Mouse (Mus musculus): ENCODE data around the gene S100g. TPM values are rescaled to one million over a fixed set of nuclear protein-coding genes. Genes with fewer than 3 reads are reported as not detected.

The S100g gene
- polyA plus RNA-seq, 1 experiment, result not detected

- no peak for TF ChIP-seq CTCF (IDR thresholded peaks at IDR 0.05; ENCODE audit: extremely low read depth, insufficient read depth, low read length)
- no peak for TF ChIP-seq POLR2A (IDR thresholded peaks at IDR 0.05; ENCODE audit: extremely low read depth, insufficient read depth, low read length)
- Histone ChIP-seq H3K4me1 (ENCODE audit: control insufficient read depth, insufficient read depth, low read length) (no peaks in the 10 kb centered on the region), H3K4me3 (ENCODE audit: insufficient read depth, low read length) (no peak overlapping the region), H3K27ac (ENCODE audit: insufficient read depth, low read length) (no peak overlapping the region)
These were observed 32.9 kb downstream of the S100g start for GRCm38 (mm10) chrX:162931467-162931866.

DNA sequence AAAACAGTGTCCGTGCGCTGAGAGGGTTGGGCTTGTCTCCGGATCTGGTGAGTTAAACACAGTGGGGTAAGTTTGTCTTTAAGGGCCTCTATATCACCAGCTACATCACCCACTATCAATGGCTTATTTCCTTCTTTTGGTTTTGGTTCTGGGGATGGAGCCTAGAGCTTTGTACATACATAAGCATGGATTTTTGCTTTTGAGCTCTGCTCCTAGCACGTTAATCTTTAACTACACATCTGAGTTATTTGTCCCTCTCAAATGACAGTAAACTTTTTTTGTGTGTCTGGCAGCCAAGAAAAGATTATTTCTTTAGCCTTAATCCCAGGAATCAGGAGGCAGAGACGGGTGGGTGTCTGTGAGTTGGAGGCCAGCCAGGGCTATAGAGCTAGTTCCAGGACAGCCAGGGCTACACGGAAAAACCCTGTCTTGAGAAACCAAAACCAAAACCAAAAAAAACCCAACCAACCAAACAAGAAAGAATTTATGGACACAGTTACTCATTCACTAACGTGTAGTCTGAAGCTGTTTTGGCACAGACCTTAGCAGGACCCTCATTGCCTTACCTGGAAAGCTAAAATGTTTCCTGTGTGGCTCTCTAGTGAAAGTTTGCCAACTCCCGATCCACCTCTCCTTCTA lies 42.8 kb downstream of the S100g start:
- TF ChIP-seq POLR2A (IDR thresholded peaks at IDR 0.05; ENCODE audit: extremely low read depth, insufficient read depth, low read length) (no peak), CTCF (IDR thresholded peaks at IDR 0.05; ENCODE audit: extremely low read depth, insufficient read depth, low read length) (no peak)
- Histone ChIP-seq H3K27ac (ENCODE audit: insufficient read depth, low read length) (no peak overlapping the region), H3K4me1 (ENCODE audit: control insufficient read depth, insufficient read depth, low read length) (no peaks in the 10 kb centered on the region), H3K4me3 (ENCODE audit: insufficient read depth, low read length) (no peak overlapping the region)

DNA sequence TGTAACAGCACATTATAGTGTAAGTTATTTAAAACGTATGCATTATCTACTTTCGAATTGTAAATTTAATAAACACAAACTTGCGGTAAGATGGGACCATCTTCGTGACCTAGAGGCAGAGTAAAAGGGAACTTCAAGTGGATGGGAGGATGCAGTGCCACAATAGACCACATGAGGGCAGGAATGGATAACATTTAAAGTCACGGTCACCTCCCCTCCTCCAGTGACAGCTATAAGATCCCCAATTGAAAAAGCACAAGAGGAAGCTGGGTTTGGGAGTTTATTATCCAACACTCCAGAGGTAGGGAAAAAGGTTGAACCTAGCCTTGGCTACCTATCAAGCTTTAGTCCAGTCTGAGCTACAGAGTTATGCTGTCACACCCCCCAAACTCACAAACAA lies 48.7 kb downstream of the S100g start:
- no peaks in the 10 kb centered on the region for H3K4me1 ChIP-seq (ENCODE audit: control insufficient read depth, insufficient read depth, low read length)
- H3K4me3 ChIP-seq (ENCODE audit: insufficient read depth, low read length), result no peak overlapping the region
- no peak for TF ChIP-seq POLR2A (IDR thresholded peaks at IDR 0.05; ENCODE audit: extremely low read depth, insufficient read depth, low read length)
- TF ChIP-seq CTCF (IDR thresholded peaks at IDR 0.05; ENCODE audit: extremely low read depth, insufficient read depth, low read length), result peak; percentile 62
- H3K27ac ChIP-seq (ENCODE audit: insufficient read depth, low read length), result no peak overlapping the region

DNA sequence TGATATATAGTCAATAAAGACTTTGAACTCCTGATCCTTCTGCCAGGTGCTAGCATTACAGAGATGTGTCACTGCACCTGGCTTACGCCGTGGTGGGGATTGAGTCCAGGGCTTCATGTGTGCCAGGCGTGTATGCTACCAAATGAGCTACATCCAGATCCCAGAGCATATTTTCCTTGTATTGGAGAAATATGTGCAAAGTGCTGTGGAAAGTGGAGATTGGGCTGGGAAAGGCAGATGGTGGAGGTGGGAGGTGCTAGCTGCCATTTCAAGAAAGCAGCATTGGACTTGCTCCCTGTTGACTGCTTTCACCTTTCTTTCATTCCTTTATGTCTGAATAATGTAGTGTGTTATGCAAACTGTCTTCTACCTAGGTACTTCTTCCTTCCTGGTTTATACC lies 50.7 kb downstream of the S100g start:
- Histone ChIP-seq H3K27ac (ENCODE audit: insufficient read depth, low read length) (no peak overlapping the region), H3K4me1 (ENCODE audit: control insufficient read depth, insufficient read depth, low read length) (no peaks in the 10 kb centered on the region), H3K4me3 (ENCODE audit: insufficient read depth, low read length) (no peak overlapping the region)
- no peak for TF ChIP-seq CTCF (IDR thresholded peaks at IDR 0.05; ENCODE audit: extremely low read depth, insufficient read depth, low read length)

Other genes with a start within 250 kb of the S100g start
- 121 and 125 TPM in 2 replicates for gene Rbbp7, start 204.2 kb downstream of the S100g start, polyA plus RNA-seq (2012; rRNA removed)
- gene Txlng, start 135.1 kb downstream of the S100g start, polyA plus RNA-seq (2012; rRNA removed), result 15.6 and 16.0 TPM in 2 replicates
- gene Syap1, start 76.2 kb downstream of the S100g start, polyA plus RNA-seq (2012; rRNA removed), result 24.1 and 26.0 TPM in 2 replicates
- gene Ctps2, start 63.4 kb downstream of the S100g start, polyA plus RNA-seq (2012; rRNA removed), result 94.3 and 115 TPM in 2 replicates

All from cortical plate, adult 2 months (tissue).